ENCODE assay signal across 17 mouse cellular contexts in genomic region chr1:169953106-169953505, GRCm38 (mm10).
DNase-seq lines count a peak whose midpoint lies in the region; ATAC-seq lines count a peak whose summit lies in the region.
"Had no signal": no experiment of that assay in that cellular context is flagged by ENCODE, and none has a peak within 500 bp of the region (broad histone marks: within the 10 kb centered on the region; RNA-seq: fewer than 3 reads in every experiment).

No protein-coding gene starts in this region.

- 0 out of 2 replicates have a peak, but pooled peaks have one; percentile 34 for ATAC-seq in cerebellum, adult (ENCODE audit: insufficient number of reproducible peaks, low FRiP score, low TSS enrichment)
- ATAC-seq: activated CD4-positive, CD25-positive, alpha-beta regulatory T cell, adult 4 months; CD4-positive, CD25-positive, alpha-beta regulatory T cell, adult 4 months; forebrain, embryonic 13.5 days; forebrain, embryonic 15.5 days; forebrain, postnatal 0 days; Patski had no signal

- no peak for DNase-seq in cerebellum, adult 18-20 months
- DNase-seq in cerebellum, postnatal 10 days, result peak; percentile 60 to 65
- DNase-seq in cerebellum, adult 9-11 months, result no peak
- DNase-seq in cerebellum, postnatal 25 days, result peak; percentile 39 to 51
- DNase-seq in cerebellum, adult 11-12 months, result no peak
- DNase-seq: adrenal gland, adult 8-10 months; adrenal gland, postnatal 14 days; adrenal gland, postnatal 36 days; B cell, adult 2 months; cerebellum, adult 11 months; forebrain, postnatal 0 days had no signal

Comparison
In these comparisons a context has a peak if more than half of its experiments do, and no peak if none do; other contexts are left out.
1. DNase-seq: peak in cerebellum, postnatal 10 days (2 of 2) and cerebellum, postnatal 25 days (2 of 2); none in cerebellum, adult 18-20 months (0 of 2), cerebellum, adult 9-11 months (single experiment) and cerebellum, adult 11-12 months (single experiment).